Mouse (Mus musculus) retina, embryonic 14.5 days (tissue): ENCODE data around the gene Ephb2.
A peak's percentile ranks its signal among the peaks of the same experiment; 100 is the strongest.

ENCODE experiments used
- DNase-seq: peaks from one replicate; pipeline ENCODE4 v3.0.0-alpha.2; 2015; ENCODE audit warnings: low spot score

The Ephb2 gene

GRCm38 (mm10) chr4:136702456-136702855, 133.3 kb downstream of the Ephb2 start:
- no peak for DNase-seq

GRCm38 (mm10) chr4:136701236-136701635, 134.6 kb downstream of the Ephb2 start:
- DNase-seq: no peak

- no peak for DNase-seq
Measured at GRCm38 (mm10) chr4:136699084-136699450, 136.7 kb downstream of the Ephb2 start.

- DNase-seq: peak; percentile 59
Measured at GRCm38 (mm10) chr4:136698404-136699083, 137.2 kb downstream of the Ephb2 start.

- DNase-seq: no peak
Measured at GRCm38 (mm10) chr4:136697325-136697724, 138.5 kb downstream of the Ephb2 start.

GRCm38 (mm10) chr4:136696381-136696925, 139.3 kb downstream of the Ephb2 start:
- DNase-seq: peak; percentile 87

GRCm38 (mm10) chr4:136695696-136696095, 140.1 kb downstream of the Ephb2 start:
- DNase-seq: no peak

GRCm38 (mm10) chr4:136690034-136690433, 145.8 kb downstream of the Ephb2 start:
- DNase-seq: no peak

- no peak for DNase-seq
Measured at GRCm38 (mm10) chr4:136688113-136688512, 147.7 kb downstream of the Ephb2 start.

GRCm38 (mm10) chr4:136685431-136685869, 150.3 kb downstream of the Ephb2 start:
- DNase-seq: no peak

GRCm38 (mm10) chr4:136684485-136684884, 151.3 kb downstream of the Ephb2 start:
- DNase-seq: no peak

GRCm38 (mm10) chr4:136680641-136681040, 155.1 kb downstream of the Ephb2 start:
- DNase-seq: no peak

GRCm38 (mm10) chr4:136679221-136679620, 156.6 kb downstream of the Ephb2 start:
- no peak for DNase-seq

GRCm38 (mm10) chr4:136678480-136678879, 157.3 kb downstream of the Ephb2 start:
- DNase-seq: peak; percentile 97

GRCm38 (mm10) chr4:136675439-136675838, 160.3 kb downstream of the Ephb2 start:
- DNase-seq: no peak

GRCm38 (mm10) chr4:136672335-136673090, 163.3 kb downstream of the Ephb2 start:
- no peak for DNase-seq

- no peak for DNase-seq
Measured at GRCm38 (mm10) chr4:136667757-136668156, 168.0 kb downstream of the Ephb2 start.

GRCm38 (mm10) chr4:136666002-136666401, 169.8 kb downstream of the Ephb2 start:
- no peak for DNase-seq

- no peak for DNase-seq
Measured at GRCm38 (mm10) chr4:136665068-136665467, 170.7 kb downstream of the Ephb2 start.

- no peak for DNase-seq
Measured at GRCm38 (mm10) chr4:136657914-136658313, 177.9 kb downstream of the Ephb2 start.

GRCm38 (mm10) chr4:136653692-136654234, 182.0 kb downstream of the Ephb2 start:
- DNase-seq: no peak

- DNase-seq: peak; percentile 22
Measured at GRCm38 (mm10) chr4:136653019-136653418, 182.8 kb downstream of the Ephb2 start.

GRCm38 (mm10) chr4:136652528-136652910, 183.3 kb downstream of the Ephb2 start:
- DNase-seq: no peak
